Mouse (Mus musculus): Measurements from ENCODE around the gene Cbfa2t3.

Gene Cbfa2t3

DNA sequence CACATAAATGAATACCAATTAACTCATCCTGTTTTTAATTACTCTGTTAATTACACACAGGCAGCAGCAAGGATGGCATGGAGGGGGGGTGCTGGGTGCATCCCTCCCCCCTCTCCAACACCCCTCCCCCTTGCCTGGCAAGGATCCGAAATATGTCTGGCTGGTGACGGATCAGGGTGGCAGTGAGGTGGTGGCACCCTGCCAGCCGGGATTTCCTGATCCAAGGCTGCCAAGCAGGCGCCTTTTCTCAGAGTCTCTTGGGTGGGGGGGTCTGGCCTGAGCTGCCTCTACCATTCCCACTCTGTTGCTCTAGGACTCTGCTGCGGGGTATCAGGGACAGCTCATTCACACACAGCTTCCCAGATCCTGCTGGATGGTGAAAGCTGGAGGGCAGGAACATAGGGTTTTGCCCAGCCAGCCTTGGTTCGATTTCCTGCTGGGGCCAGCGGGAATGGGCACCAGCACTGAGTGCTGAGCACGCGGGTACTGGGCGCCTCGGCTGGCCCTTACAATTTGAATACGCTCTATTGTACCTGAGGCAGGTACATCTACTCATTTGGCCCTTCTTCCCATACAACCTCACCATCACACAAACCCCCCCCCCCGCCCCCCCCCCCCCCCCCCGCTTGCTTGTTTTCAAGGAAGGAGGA lies 33.1 kb downstream of the Cbfa2t3 start:
- peak in 1 of 2 experiments; percentile 47 for DNase-seq (ENCODE audit: low spot score in 2 of 2)

GRCm38 (mm10) chr8:122665221-122665620 lies 33.7 kb downstream of the Cbfa2t3 start:
- DNase-seq (ENCODE audit: low spot score in 2 of 2), result no peak

GRCm38 (mm10) chr8:122663670-122664069 lies 35.2 kb downstream of the Cbfa2t3 start:
- no peak for DNase-seq (ENCODE audit: low spot score in 2 of 2)

DNA sequence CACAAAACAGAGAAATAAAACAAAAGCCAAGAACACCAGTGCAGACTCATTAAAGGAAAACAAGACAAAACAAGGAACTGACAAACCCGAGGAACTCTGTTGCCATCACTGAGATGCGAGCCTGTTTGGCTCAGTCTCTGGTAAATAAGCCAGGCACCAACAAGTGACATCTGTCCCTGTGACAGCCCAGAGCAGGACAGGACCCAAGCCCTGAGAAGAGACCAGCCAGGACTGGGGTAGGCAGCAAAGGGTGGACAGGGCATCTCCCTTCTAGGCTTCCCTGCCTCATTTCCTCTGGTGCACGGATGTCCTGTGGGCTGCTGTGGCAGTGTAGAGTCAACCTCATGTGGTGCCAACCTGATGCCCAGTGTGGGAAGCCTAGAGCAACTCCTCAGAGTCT lies 35.8 kb downstream of the Cbfa2t3 start:
- DNase-seq (ENCODE audit: low spot score in 2 of 2), result no peak

- no peak for DNase-seq (ENCODE audit: low spot score in 2 of 2)
Observed at GRCm38 (mm10) chr8:122661894-122662293, 37.0 kb downstream of the Cbfa2t3 start.

- DNase-seq (ENCODE audit: low spot score in 2 of 2), result no peak
Observed at GRCm38 (mm10) chr8:122661138-122661537, 37.8 kb downstream of the Cbfa2t3 start.

DNA sequence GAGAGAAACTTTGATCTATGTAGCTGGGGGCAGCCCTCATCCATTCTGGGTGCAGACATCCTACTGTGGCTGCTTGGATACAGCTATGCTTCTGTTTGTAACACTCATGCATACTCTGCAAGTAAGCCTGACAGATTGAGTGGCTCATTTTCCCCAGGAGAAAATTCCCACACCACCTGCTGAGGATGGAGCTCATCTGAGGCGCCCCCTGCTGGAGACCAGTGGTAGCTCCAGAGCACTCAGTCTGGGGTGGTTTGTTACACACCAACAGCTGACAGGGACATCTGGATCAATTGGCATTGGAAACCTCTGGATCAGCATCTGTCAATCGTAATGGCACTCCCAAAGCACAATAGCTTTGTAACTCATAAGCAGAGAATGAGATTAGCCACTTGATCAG lies 38.9 kb downstream of the Cbfa2t3 start:
- peak in 1 of 2 experiments; percentile 79 for DNase-seq (ENCODE audit: low spot score in 2 of 2)

DNA sequence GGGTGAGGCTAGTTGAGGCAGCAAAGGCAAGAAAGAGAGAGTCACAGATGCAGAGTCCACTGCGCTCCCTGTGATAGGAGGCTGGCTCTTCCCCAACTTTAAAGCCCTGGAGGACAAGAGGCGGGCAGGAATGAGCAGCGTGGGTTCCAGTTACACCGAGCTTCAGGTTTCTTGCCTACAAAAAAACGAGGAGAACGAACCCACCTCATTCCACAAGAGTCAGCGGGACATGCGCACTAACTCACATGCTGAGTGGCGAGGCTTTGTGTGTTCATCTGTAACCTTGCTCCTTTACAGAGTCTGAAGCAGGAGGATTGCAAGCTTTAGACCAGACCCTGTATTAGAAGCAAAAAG lies 40.1 kb downstream of the Cbfa2t3 start:
- DNase-seq (ENCODE audit: low spot score in 2 of 2), result no peak

GRCm38 (mm10) chr8:122658149-122658806 lies 40.6 kb downstream of the Cbfa2t3 start:
- no peak for DNase-seq (ENCODE audit: low spot score in 2 of 2)

DNA sequence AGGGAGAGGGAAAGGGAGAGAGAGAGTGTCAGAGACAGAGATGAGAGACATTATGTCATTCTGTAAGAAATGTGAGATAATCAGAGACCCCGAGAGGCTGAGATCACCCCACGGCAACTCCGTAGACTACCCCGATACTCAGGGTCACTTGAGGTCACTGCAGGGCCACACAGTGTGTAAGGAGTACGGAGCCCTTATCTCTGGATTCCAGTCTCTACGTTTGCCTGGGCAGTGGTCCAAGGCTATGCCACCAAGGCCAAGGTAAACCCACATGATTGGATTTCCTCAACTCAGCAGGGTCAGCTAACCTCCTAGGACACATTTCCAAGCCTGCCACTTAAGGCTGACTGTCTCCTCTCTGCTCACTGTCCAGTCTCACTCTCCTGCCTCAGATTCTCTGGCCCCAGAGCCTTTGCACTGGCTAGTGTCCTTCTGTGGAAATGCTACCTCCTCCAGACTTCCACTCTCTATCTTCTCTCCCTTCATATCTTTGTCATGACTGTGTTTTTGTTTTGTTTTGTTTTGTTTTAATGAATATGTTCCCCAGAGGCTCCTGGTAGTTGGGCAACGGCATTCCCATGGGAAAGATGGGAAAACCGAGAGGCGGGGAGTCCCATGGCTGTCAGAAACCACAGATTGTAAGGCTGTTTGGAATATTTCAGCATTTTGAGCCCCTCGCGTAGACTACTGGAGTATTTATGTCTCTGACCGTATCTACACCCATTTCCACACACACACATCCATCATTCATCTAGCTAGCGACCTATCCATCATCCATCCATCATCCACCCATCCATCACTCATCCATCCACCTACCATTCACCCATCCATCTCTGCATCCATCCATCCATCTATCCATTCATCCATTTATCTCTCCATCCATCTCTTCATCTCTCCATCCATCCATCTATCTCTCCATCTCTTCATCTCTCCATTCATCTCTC lies 42.6 kb downstream of the Cbfa2t3 start:
- DNase-seq (ENCODE audit: low spot score in 2 of 2), result peak in 1 of 2 experiments; percentile 59

- no peak for DNase-seq (ENCODE audit: low spot score in 2 of 2)
Observed at GRCm38 (mm10) chr8:122654768-122655167, 44.1 kb downstream of the Cbfa2t3 start.

GRCm38 (mm10) chr8:122652643-122653042 lies 46.3 kb downstream of the Cbfa2t3 start:
- no peak for DNase-seq (ENCODE audit: low spot score in 2 of 2)

DNA sequence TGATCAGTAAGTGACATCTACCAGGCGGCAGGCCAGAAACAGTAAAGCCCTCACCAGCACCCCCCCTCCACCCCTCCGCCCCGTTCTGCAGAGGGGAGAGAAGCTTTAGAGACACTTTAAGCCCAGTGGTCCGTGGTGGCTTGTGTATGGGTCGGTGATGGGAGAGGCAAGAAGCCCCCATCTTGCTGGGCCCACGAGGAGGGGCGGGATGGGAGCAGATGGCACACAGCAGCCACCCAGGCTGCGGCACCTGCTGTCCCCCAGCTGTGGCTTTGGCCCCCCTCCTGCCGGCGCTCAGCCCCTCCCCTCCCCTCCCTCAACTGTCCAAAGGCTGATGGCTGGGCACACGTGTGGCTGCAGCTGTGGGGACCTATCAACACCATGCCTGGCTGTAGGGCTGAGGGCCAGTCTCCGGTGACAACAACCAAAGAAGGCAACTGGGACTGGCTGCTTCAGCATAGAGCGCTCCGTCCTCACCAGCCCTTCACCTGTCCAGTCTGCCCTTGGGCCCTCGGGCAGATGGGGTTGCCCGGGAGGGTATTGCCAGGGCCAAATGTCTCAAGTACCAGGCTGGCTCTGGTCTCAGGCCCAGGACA lies 47.5 kb downstream of the Cbfa2t3 start:
- no peak for DNase-seq (ENCODE audit: low spot score in 2 of 2)

DNA sequence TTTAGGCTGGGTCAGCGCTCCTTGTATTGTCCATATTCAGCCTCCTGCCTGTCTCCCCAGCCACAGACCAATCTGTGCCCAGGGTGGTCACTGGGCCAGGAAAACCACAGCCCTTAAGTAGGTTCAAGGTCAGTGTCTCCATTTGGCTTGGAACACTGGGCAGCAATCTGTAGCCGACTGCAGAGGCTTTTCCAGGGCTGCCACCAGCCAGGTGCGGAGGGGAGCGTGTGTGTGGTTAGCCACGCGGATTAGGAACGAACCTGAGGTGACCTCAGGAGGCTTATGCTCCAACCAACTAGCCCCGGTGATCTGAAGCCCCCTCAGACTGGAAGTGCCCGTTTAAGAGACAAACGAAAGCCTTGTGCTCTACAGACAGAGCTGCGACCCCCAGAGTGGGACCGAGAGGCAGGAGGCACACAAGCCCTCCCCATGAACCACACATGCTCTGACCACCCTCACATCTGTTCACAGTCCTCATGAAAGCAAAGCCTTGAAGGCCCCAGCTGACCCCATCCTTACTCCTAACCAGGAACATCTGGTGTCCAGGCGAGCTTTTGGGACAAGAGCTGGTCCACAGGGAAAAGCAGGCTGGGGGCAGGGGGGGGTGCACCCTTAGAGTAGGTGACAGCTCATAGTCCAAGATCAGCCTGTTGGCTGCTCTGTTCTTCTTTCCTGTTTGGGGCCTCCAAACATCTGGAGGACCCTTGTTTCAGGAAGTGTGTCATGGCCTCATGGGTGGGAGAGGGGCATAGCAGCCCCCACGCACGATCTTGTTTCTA lies 50.5 kb downstream of the Cbfa2t3 start:
- DNase-seq (ENCODE audit: low spot score in 2 of 2), result no peak

- DNase-seq (ENCODE audit: low spot score in 2 of 2), result no peak
Observed at GRCm38 (mm10) chr8:122646337-122646736, 52.6 kb downstream of the Cbfa2t3 start.

DNA sequence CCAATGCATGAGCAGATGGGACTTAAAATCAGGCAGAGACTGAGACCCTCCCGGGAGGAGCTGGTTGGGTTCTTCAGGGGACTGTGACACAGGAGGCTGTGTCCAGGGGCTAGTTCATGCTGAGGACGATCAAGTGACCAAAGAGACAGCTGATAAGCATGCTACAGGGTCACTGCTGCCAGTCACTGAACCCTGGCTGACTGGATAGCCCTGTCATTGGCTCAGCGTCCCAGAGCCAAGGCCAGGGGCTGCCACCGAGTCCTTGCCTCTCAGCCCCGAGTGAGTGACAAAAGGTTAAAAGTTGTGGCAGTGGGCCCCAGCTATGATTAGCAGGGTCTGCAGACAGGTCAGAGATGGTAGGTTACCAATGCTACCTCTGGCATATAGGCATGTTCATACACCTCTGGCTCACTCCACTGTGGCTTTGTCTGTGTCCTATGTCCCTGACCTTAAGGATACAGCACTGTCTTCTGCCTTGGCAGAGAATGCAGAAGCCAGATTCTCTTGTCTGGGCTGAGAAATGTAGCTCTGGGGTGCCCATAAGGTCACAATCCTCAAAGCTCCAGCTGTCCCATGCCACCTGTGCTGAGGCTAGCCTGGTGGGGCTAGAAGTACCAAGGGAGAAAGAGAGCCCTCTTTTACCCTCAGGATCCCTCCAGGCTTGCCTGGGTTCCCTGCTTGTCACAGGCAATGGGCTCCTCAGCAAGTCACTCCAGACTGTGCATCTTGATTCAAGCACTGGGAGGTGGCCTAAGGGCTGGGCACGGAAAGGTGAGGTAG lies 54.5 kb downstream of the Cbfa2t3 start:
- no peak for DNase-seq (ENCODE audit: low spot score in 2 of 2)

- no peak for DNase-seq (ENCODE audit: low spot score in 2 of 2)
Observed at GRCm38 (mm10) chr8:122642071-122642470, 56.8 kb downstream of the Cbfa2t3 start.

DNA sequence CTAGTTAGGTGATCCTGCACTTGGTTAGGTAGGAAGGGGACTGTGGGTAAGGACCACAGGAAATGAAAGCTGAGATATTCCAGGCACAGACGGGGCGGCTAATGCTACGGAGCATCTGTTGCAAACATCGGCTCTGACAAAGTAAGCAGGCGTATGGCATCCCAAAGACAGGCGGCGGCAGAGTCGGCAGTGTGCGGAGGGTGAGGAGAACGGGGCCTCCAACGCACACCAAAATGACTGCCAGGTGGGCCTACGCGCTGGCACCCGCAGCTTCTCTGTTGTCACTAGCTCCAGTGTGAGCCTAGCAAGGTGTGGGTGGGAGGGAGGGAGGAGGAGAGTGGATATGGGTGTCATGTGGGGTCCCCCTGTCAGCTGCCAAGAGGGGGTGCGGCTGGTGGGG lies 57.5 kb downstream of the Cbfa2t3 start:
- DNase-seq (ENCODE audit: low spot score in 2 of 2), result no peak

- no peak for DNase-seq (ENCODE audit: low spot score in 2 of 2)
Observed at GRCm38 (mm10) chr8:122640825-122641224, 58.1 kb downstream of the Cbfa2t3 start.

DNA sequence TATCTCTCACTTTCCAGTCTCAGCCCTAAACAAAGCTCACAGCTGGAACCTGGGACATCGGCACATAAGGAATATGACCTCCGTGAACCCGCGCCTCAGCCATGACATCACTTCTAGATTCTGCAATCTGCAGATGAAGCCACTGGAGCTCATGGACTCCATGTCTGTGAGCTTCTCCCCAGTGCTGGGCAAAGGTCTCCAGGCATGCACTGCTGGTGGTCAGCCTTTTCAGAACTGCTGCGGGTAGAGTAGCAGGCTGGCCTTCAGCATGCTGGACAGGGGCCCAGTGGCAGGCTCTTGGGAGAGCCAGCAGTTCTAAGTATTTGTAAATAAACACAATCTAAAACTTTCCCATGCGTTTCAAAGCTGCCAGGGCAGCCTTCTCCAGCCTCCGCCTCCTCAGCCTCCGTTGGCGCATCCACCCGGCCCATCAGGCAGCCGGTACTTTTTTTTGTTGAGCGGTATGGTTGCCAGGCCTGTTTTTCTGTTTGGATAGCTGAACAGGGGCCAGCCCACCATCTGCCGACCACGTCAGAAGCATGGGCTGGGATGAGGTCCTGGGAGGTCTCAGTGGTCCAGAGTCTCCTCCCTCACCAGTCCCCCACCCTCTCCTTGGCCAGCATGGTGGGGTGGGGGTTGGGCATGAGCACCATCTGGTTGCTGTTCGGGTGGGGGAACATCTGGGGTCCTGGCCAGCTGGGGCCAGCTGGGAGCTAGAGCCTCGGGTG lies 59.2 kb downstream of the Cbfa2t3 start:
- no peak for DNase-seq (ENCODE audit: low spot score in 2 of 2)
